Mouse (Mus musculus) monocyte, adult 59 days (primary cell): ENCODE data around the gene Mafg. TPM values are rescaled to one million over a fixed set of nuclear protein-coding genes. Genes with fewer than 3 reads are reported as not detected.

Experiments used
- total RNA-seq, 2 experiments: library from RNA; stranded (reverse); gene quantifications; one replicate each; pipeline ENCODE4 v1.2.4; 2023

Gene Mafg
- total RNA-seq, result 100 to 1,000 TPM in 1 of 2 experiments, 10 to 100 TPM in 1; 96.6 to 101 TPM

DNA sequence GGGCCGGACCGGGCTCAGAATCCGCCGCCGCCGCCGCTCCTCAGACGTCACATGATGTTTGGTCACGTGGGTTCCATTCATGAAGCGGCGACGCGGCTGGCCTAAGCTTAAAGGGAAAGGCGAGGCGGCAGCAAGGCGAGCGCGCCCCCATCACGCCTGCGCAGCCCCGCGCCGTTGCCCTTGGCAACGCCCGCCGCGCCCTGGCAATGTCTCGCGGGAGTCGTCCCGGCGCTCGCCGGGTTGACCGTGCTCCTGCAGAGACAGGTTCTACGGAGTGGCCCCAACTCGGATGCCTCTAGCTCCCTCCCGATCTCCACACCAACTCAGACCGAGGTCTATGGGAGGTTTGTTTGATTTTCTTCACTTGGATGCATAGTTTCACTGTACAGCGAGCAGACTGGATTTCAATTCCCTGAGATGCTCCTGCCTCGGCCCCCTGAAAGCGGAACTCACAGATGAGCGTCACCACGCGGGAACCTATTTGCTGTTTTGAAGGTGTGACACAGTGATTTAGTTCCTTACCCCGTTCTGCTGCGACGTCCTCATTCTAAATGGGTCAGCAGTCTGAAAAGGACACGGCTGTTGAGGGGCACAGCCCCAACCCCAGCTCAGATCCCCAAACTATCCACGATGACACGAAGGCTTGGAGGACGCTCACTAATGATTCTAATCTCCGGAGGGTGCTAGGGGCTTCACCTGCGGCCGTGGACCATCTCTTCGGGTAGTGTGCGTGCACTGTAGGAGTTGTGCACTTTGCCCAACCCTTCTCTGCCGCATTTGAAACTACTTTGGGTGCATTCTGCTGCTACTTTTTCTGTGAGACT lies at the start of gene Mafg:
Gene Mafg, minus strand, starts transcription at position 81 of the 824 bp plus-strand sequence.

DNA sequence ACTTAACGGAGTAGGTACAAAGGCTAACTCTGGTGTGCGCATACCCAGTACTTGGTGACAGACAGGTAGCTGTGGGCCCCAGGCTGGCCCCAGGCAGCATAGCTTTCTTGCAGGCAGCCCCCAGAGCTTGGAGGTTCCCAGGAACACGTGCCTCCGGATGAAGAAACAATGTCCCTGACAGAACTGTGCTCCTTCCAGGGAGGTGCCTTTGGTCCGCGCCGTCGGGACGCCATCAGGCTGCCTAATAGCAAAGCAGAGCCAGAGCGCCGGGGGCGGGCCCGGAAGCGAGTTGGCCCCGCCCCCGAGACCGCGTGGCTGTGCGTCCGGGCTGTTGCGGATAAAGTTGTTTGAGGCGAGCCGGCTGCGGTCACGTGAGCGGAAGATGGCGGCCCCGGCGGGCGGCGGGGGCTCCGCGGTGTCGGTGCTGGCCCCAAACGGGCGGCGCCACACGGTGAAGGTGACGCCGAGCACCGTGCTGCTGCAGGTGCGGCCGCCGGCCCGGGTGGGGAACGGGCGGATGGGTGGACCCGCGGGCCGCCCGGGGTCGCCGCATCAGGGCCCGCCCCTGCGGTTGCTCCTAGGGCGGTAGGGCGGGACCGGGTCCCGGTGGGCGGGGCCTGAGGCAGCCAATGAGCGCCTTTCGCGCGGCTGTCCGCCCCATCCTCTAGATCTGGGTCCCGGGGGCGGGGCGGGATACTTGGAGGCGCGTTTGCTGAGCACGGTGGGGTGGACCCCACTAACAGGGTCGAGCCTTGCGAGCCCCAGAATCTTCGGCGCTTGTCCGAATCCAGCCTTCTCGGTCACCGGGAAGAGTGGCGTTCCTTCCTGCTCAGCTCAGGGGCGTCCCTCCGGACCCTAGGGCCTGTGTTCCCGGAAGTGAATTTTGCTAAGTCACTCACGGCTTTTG lies 39.5 kb upstream of the Mafg start, which contains the start of gene Aspscr1:
Gene Aspscr1, plus strand, starts transcription at position 287 of the 907 bp plus-strand sequence.

DNA sequence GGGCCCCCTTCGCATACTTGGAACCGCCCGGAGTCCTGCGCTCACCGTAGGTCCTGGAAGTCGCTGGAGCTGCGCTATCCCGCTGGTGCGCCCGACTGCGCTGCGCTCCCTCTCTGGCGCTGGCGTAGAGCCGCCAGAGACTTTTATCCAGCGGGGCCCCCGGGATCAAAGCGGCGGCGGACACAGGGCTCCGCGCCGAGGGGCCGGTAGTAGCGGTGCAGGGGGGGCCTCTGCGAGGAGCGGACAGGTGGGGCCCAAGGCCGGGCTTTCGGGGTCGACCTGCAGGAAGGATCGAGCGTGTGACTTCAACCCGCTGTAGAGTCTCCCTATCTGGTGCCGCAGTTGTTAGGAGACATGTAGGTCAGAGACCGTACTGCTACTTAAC lies 27.7 kb upstream of the Mafg start, which contains the start of gene Notum:
Gene Notum, minus strand, starts transcription at position 100 of the 385 bp plus-strand sequence.

DNA sequence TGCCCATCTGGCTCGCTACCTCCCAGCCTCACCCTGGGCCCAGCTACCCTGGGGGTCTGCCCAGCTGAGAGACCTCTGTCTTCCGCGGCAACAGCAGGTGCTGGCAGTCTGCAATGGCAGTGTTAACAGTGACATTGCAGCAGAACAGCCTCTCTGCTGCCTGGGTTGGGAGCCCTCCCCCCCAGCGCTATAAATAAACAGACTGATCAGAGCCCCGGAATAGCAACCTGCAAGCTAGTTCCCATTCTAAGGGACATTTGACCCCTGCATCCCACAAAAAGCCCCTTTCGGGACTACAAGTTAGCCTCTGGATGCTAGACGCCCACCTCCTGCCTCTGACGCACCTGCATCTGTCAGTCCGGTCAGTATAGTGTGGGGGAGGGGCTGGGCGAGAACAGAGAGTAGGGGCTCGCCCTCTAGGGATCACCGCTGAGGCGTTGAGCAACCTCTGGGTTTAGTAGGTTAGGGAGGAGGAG lies 14.6 kb upstream of the Mafg start, which contains the start of gene Myadml2:
Gene Myadml2, minus strand, starts transcription at position 158 of the 476 bp plus-strand sequence.

DNA sequence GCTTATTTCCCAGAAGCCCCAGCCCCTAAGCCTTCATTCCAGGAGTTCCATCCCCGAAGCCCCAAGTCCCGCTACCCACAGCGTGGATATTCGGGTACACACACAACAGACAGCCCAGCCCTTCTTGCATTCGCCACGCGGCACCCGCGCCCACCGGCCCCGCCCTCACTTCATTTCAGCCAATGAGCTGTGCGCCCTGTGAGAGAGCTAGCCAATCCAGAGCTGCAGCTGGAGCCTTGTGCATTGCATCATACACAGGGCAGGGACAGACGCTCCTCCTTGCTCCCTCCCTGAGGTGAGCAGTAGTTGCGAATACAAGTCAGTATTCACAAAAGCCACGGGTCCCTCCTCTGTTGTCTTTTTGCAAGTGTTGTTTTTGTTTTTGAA lies 10.2 kb upstream of the Mafg start, which contains the start of gene Pycr1:
Gene Pycr1, minus strand, starts transcription at position 169 of the 387 bp plus-strand sequence.

DNA sequence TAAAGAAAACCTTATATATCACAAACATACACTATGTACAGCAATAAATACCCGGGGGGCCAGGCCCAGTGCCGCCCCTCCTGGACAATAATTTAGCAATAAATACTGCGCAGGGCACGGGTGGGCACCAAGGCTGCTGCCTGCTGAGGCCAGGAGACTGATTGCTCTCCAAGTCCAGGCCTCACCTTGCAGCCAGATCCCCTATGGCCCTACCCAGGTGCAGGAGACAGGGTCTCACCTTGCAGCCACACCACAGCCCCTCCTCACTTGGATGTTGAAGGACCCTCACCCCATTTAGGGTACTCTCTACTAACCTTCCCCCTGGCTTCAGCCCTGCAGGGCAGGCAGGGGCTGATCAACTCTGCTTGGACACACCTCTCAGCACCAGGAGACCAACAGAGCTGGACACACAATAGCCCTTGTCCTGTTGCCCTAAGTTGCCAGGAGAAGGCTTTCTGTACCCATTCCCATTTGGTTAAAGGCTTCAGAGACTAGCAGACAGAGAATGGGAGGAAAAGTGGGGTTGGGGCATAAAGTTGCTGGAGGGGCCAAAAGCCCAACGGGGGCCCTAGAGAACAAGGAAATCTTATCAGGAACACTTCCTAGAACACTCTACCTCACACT lies 8.1 kb downstream of the Mafg start, which contains the start of gene Sirt7:
Gene Sirt7, minus strand, starts transcription at position 89 of the 624 bp plus-strand sequence.

DNA sequence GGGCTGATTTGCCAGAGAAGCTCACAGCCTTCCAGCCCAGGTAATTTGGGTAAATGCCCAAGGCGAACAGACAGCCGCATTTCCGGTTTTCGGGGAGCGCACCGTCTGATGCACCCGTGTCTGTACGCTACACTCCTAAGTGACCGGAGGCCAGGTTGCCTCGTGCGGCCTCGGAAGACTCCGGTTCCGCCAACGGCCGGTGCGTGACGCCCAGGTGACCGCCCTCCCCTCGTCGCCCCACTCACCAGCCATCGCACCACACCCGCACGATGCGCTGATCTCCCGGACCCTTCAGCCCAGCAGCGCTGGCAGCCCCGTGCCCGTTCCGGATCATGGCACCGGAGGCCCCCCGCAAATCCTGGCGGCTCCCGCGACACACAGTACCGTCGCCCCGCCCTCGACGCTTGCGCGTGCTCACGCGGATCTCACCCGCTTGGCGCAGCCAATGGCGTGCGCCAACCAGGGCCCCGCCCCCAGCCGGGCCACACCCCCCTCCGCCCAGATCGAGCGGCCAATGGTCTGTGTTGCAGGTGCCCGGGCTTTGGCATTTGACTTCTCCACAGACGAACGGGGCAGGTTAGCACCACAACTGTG lies 15.8 kb downstream of the Mafg start, which contains the start of gene Pcyt2:
Gene Pcyt2, minus strand, starts transcription at position 418 of the 594 bp plus-strand sequence.

DNA sequence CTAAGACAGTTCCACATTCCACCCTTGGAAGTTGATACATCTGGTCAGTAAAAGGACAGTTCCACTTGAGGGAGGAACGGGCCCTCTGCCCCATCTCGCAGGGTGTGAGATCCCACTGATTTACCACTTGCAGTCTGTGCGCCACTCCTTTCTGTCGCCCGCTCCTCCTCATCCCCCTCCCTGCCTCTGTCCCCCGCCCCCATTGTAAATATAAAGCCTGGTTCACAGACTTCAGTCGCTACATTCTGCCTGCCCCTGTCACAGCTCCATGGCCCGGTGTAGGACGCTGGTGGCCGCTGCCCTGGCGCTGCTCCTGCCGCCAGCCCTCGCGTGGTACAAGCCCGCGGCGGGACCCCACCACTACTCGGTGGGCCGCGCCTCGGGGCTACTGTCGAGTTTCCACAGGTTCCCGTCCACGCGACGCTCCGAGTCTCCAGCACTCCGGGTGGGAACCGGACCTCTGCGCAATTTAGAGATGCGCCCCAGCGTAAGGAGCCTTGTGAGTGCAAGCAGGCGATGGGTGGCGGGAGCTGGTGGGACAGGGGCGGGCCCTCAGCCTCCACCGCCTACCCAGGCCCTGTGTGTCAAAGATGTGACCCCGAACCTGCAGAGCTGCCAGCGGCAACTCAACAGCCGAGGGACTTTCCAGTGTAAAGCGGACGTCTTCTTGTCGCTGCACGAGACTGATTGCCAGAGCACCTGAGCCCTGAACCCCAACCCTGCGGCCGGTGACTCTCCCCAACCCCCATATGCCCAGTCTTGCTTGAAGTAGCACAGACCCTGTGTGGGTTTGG lies 25.0 kb downstream of the Mafg start, which contains the start of gene Npb:
Gene Npb, plus strand, starts transcription at position 237 of the 794 bp plus-strand sequence.

DNA sequence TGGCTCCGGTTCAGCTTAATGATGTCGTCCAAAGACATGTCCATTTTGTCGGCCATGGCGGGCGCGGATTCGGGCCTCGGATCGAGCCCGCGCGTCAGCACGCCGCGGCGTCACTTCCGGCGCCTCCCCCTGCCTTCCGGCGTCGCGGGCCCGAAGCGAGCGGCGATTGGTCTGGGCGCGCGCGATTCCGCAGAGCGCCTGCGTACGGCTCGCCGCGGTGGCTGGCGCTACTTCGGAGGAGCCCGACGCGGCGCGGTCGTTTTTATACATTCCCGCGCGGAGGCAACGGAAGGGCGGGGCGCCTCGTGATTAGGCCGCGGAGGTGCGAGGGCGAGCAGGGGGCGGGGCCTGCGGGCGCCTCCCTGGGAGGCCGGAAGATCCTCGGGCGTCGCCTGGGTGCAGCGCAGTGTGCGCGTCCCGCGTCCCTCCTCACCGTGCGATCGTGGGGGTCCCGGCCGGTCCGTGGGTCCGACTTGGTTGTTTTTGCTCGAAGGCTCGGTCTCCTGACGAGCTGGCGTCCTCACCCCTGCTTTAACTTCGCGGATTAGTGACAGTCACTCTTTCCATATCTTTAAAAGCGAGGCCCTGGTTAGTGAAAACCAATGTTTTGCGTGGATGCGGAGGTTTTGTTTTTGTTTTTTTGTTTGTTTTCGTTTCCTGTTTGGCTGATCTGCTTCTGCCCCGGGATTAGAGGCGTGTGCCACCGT lies 35.0 kb downstream of the Mafg start, which contains the start of the genes Alyref and Anapc11:
Gene Alyref, minus strand, starts transcription at position 83 of the 707 bp plus-strand sequence.
Gene Anapc11, plus strand, starts transcription at position 139 of the 707 bp plus-strand sequence.

DNA sequence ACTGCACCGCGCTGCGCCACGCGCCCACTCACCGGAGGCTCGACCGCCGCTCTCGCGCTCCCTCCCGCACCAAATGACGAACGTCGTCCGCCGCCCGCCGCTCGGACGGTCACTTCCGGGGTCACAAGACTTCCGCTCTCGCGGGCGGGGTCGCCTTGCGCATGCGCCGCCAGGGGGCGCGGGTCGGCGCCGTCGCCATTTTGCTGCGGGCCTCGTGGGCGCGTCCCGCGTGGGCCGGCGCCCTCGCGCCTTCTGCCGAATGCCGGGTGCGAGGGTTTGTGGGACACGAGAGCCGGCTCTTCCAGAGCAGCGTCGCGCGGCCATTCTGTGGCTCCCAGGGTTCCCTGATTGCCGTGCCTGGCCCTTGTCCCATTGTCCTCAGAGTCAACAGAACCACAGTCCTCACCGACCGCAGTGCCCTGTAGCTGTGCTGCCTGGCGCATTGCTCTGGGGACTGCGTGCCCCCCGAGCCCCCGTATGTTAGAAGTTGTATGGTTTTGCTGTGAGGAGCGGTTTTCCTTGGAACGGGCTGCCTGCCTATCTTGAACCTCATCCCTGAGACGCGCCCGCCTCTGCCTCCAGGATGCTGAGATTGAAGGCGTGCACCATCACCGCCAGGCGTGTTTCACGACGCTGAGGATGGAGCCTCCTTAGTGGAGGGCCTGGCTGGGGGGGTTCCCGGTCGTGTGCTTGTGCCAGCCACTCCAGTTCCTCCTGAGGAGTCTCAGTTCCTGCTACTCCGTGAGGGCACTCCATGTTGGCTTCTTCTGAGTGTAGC lies 51.7 kb downstream of the Mafg start, which contains the start of gene Arhgdia:
Gene Arhgdia, minus strand, starts transcription at position 135 of the 778 bp plus-strand sequence.

Other genes with a start within 250 kb of the Mafg start
- 10 to 100 TPM; 52.6 to 67.1 TPM for gene Nploc4, start 195.9 kb downstream of the Mafg start, total RNA-seq
- 10 to 100 TPM in 1 of 2 experiments, 1 to 10 TPM in 1; 1.9 to 17.2 TPM for gene Tspan10, start 191.0 kb downstream of the Mafg start, total RNA-seq
- under 1 TPM in 1 of 2 experiments, not detected in 1; 0.36 TPM for gene Pde6g, start 180.1 kb downstream of the Mafg start, total RNA-seq
- 1 to 10 TPM; 8.9 to 9.5 TPM for gene Oxld1, start 175.5 kb downstream of the Mafg start, total RNA-seq
- gene Ccdc137, start 175.5 kb downstream of the Mafg start, total RNA-seq, result 10 to 100 TPM; 11.6 to 12.6 TPM
- gene Arl16, start 166.0 kb downstream of the Mafg start, total RNA-seq, result 10 to 100 TPM in 1 of 2 experiments, 1 to 10 TPM in 1; 7.8 to 11.3 TPM
- 10 to 100 TPM; 25.0 to 26.6 TPM for gene Mrpl12, start 149.0 kb downstream of the Mafg start, total RNA-seq
- 10 to 100 TPM; 11.1 to 14.2 TPM for gene Slc25a10, start 141.8 kb downstream of the Mafg start, total RNA-seq
- gene Gcgr, start 102.9 kb downstream of the Mafg start, total RNA-seq, result not detected
- 10 to 100 TPM; 52.0 to 52.6 TPM for gene Mcrip1, start 83.9 kb downstream of the Mafg start, total RNA-seq
- not detected for gene Ppp1r27, start 82.5 kb downstream of the Mafg start, total RNA-seq
- gene P4hb, start 60.3 kb downstream of the Mafg start, total RNA-seq, result 100 to 1,000 TPM; 348 to 375 TPM
- gene Arhgdia, start 52.0 kb downstream of the Mafg start, total RNA-seq, result 100 to 1,000 TPM; 623 to 655 TPM
- 100 to 1,000 TPM in 1 of 2 experiments, 10 to 100 TPM in 1; 90.1 to 103 TPM for gene Alyref, start 35.2 kb downstream of the Mafg start, total RNA-seq
- 10 to 100 TPM; 55.8 to 56.4 TPM for gene Anapc11, start 35.2 kb downstream of the Mafg start, total RNA-seq
- gene Npb, start 25.1 kb downstream of the Mafg start, total RNA-seq, result 1 to 10 TPM in 1 of 2 experiments, not detected in 1; 1.4 TPM
- 10 to 100 TPM; 66.8 to 75.4 TPM for gene Pcyt2, start 15.7 kb downstream of the Mafg start, total RNA-seq
- gene Sirt7, start 8.4 kb downstream of the Mafg start, total RNA-seq, result 100 to 1,000 TPM; 122 to 125 TPM
- gene Pycr1, start 10.2 kb upstream of the Mafg start, total RNA-seq, result under 1 TPM in 1 of 2 experiments, not detected in 1; 0.27 TPM
- not detected for gene Myadml2, start 14.6 kb upstream of the Mafg start, total RNA-seq
- not detected for gene Notum, start 27.6 kb upstream of the Mafg start, total RNA-seq
- gene Aspscr1, start 39.4 kb upstream of the Mafg start, total RNA-seq, result 10 to 100 TPM; 77.9 to 83.1 TPM
- 10 to 100 TPM; 34.6 to 45.6 TPM for gene Cenpx, start 80.1 kb upstream of the Mafg start, total RNA-seq
- 10 to 100 TPM; 30.5 to 36.0 TPM for gene Lrrc45, start 80.3 kb upstream of the Mafg start, total RNA-seq
- gene Rac3, start 87.9 kb upstream of the Mafg start, total RNA-seq, result 1 to 10 TPM; 1.0 to 2.9 TPM
- gene Dcxr, start 93.7 kb upstream of the Mafg start, total RNA-seq, result 10 to 100 TPM; 26.2 to 29.1 TPM
- gene Cbr2, start 98.5 kb upstream of the Mafg start, total RNA-seq, result 10 to 100 TPM; 11.8 to 24.2 TPM
- gene Hmga1b, start 129.2 kb upstream of the Mafg start, total RNA-seq, result 10 to 100 TPM; 40.5 to 48.6 TPM
- gene Rfng, start 150.6 kb upstream of the Mafg start, total RNA-seq, result 10 to 100 TPM; 16.9 to 20.9 TPM
- 10 to 100 TPM; 53.1 to 57.5 TPM for gene Gps1, start 150.7 kb upstream of the Mafg start, total RNA-seq
- 10 to 100 TPM; 39.3 to 50.0 TPM for gene Dus1l, start 162.8 kb upstream of the Mafg start, total RNA-seq
- 10 to 100 TPM; 46.7 to 64.3 TPM for gene Fasn, start 190.9 kb upstream of the Mafg start, total RNA-seq